Mouse (Mus musculus): ENCODE measurements around the gene Glud1.

- TF ChIP-seq CTCF (IDR thresholded peaks at IDR 0.05; ENCODE audit: extremely low read depth, insufficient read depth, low read length): no peak
- no peak for TF ChIP-seq POLR2A (IDR thresholded peaks at IDR 0.05; ENCODE audit: extremely low read depth, insufficient read depth, low read length)
Observed at GRCm38 (mm10) chr14:34316346-34316745, 5.8 kb downstream of the Glud1 start.
